Mouse (Mus musculus) spleen, embryonic (tissue): ENCODE results near the gene Cubn.

Experiments
- CTCF ChIA-PET: fragments of 350-600 bp; sonication (Branson Sonifier 250); formaldehyde crosslinking; loops from one replicate; lab custom pipeline; 2022; lab: Charles Lee

The Cubn gene

DNA sequence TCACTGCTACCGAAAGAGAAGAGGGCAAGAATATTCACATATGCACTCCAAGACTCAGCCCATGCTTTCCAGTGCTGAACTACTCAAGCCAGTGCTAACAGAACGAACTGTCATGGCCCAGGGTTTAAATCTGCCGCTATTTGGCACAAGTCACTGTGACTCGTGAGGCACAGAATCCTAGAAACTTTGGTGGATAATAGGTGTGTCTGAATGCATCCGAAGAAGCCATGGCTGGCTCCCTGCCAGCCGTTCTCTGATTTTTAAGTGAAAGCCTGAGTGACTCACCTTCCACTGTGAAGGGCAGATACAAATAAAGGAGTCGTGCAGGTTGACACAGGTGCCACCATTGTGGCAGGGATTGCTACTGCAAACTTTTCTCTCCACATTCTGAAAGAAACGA is 5.1 kb downstream of the Cubn start:
- CTCF ChIA-PET = no interaction called here

DNA sequence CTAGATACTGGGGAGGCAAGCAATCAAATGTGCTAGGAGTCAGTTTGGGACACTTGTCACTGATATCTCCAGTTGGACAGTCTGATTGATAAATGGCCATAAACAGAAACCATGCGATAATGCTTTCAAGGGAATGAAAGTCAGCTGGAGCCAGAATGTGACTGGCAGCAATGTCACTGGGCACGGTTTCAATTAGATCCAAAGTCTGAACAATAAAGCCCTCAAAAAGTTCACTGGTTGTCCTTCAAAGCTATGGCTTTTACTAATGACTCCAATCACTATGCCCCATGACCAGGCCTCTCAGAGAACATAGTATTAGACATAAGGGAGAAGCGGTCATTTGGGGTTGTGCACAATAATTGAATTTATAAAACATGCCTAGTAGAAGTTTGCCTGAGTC is 7.0 kb downstream of the Cubn start:
- CTCF ChIA-PET = no interaction called here

DNA sequence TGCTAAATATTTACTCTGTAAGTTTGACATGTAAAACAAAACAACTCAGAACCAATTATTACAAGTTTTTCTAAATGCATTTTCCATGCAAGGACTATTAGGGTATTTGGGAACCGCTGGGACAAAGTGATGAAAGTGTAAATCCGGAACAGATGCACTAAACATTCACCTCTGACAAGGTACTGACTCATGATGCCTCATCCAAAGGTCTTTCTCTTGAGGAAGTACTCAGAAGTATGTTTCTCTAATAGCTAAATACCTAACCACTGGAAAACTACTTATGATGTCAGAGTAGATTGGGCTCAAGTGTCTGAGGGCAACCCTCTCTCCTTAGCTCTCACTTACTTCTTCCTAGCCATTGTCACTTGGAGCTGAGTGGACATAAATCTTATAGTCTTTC is 10.9 kb downstream of the Cubn start:
- CTCF ChIA-PET = no interaction called here

DNA sequence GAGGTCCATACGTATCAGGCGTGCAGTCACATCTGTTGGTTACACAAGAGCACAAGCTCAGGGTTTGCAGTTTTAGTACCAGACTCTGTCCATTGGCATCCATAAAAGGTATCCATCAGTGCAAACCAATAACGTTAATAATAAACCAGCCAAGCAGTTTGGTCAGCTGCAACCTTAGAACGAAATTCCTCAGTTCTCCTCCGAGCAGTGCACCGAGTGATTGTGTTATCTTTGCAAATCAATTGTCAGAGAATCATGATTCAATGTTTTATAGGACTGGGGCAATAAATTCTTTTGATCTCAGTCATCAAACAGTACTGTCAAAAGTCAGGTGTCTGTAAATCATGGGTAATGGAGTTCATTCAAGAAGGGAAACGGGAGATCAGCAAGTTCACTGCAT is 12.4 kb downstream of the Cubn start:
- CTCF ChIA-PET = no interaction called here

DNA sequence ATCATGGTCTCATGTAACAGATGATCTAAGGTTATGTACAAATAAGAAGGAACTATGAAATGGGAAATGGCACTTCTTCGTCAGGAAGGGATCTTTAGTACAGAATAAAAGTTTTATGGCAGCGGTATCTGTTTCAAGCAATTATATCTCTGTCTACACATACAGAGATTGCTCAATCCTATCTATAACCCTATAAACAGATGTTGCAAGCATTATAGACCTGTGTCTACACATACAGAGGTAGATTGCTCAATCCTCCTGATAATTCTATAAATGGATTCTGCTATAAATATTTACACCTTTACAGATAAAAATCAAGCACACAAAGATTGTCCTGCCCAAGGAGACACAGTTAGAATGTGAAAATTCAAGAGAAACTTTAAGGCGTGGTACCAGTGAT is 21.5 kb downstream of the Cubn start:
- CTCF ChIA-PET = no interaction called here

DNA sequence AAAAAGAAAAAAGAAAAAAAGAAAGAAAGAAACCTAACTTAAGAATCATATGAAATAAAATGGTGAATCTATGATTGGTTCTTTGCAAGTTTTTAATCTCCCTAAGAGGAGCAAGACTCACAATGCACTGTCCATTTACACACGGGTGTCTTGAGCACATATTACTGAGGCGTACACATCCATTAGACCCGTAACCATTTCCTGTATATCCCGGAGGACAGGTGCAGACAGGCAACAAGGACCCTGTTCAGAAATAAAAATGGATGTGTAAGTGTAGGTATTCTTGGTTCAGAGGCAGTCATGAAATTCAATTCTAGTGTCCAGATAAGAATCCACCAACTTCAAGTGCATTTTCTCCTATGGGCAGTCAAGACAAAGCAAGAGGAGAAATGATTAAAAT is 22.0 kb downstream of the Cubn start:
- CTCF ChIA-PET = no interaction called here

DNA sequence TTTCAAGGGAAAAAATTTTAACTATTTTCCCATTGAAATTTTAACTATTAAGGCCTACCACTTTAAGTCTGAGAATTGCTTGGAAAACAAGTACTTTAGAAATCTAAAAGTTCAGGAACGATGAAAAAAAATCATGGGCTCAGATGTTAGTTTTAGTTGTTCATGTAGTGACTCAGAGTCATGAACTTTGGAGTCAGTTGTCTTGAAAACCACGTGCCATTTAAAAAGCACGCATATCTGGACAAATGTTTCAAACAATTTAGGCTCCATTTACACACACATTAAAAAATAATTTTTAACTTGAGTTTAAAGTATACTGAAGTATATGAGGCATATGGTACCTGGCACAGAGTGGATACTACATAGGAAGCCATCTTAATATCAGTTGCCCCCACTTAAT is 24.9 kb downstream of the Cubn start:
- CTCF ChIA-PET = no interaction called here

DNA sequence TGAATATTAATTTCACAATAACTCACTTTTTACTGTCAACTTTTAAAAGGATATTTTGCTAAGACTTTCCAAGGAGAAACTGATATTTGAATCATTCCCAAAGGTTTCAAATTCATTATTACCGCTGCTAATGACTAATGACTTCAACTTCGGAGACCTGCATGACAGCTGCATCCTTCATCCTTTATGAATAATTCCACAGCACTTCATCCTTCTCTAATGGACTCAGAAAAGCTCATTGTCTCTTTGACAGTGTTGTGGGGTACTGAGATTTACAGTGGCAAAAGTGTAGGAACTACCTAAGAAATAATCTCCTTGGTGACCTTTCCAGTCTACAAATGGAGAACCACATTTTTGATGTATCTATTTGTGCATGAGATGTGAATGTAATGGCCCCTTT is 33.5 kb downstream of the Cubn start:
- CTCF ChIA-PET = no interaction called here

DNA sequence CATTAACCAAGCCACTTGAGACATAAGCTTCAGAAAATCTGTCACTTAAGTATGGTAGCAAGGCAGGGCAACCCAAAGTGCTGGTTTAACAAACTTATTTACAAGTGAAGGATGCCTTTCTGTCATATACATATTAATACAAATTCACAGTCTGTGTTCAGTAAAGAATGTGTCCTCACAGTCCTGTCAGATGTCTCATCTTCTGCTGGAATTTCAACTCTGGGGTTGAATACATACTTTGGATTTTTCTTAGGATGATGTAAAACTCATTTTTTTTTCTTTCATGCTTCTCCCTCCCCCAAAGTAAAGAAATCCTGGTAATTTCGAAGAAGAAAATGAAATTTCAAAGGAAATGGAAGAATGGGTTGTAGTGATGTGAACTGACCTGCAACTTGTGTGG is 34.8 kb downstream of the Cubn start:
- CTCF ChIA-PET = no interaction called here

DNA sequence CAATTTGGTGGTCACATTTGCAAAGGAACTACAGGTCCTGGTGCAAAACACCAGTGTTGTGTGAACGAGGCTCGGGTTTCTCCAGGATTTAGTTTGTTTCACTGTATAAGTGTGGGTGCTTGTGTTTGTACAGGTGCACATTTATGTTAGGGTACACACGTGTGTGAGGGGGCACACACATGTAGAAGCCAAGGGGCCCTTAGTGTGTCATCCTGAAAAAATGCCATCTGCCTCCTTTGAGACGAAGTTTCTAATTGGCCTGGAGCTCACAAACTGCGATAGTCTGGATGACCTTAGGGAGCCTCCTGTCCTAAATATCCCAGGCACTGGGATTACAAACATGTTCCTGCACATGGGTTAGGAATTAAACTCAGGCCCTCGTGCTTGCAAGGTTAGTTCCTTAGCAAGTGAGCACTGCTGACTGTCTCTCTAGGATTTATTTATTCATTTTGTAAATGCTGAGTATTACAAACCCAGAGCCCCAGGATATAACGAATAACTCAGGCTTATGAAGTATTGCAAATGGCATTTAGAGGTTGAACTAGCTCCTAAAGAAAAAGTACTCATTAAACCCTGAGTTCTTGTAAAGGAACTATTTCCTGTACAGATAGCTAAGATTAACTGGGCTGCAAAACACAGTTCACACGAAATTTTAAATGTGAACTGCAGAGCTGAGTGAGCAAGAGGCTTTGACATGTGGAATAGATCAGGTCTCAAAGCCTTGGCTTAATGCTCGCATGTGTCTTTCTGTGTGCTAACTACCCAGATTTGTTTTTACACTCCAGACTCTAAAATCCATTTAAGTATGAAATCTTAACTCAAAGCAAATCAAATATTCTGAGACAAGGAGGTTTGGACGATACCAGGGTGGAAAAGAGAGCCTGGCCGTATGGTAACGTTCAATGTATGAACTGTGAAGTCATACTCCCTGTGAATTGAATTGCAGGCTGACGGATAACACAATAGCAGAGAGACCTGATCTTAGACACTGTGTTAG is 39.8 kb downstream of the Cubn start:
- CTCF ChIA-PET = no interaction called here

DNA sequence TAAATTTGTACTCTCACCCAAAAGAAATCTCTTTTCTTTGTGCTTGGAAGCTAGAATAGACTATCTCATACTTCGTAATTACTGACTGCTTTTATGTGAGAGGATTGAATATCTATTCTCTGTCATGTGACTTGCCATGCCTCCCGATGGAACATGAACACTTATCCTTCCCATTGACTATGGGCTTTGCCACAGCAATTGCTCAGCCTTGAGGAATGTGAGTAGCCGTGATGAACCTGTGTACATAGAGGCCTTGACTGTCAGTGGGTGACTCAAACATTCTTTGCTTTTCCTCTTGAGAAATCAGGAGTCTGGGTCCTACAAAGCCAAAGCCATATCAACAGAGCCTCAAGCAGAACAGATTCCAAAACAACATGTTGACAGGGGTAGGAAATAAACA is 40.7 kb downstream of the Cubn start:
- CTCF ChIA-PET = no interaction called here

DNA sequence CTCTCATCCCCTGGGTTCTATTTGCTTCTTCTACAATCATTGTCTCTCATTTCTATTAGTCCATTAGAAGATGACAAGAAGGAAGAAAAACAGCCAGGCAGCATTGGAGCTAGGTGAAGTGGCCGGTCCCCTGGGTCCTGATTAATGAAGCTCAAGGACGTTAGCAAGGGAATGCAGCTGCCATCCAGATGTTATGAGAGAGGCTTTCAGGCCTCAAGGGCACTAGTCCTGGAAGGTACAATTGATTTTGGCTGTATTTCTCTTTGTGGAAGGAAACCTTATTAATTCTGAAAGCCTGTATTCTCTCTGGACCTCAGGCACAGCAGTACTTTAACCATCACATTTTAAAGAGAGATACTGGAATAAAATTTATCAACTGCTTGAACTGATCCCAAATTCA is 41.1 kb downstream of the Cubn start:
- CTCF ChIA-PET = no interaction called here

DNA sequence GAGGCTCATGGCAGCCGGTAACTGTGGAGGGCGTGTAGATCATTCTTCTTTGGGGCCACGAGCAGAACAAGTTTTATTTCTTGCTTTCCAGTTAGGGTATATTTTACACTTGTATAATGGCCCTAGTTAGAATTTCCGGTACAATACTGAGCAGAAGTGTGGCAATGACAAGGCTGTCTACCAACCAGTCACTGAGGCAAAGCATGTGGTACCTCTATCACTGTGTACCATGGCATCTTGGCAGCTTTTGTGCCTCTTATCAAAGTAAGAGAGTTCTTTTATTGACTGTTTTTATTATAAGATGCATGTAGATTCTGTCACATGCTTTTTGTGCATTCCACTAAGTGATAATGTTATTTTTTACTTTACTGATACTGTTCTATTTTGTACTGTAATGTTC is 46.5 kb downstream of the Cubn start:
- CTCF ChIA-PET = no interaction called here

DNA sequence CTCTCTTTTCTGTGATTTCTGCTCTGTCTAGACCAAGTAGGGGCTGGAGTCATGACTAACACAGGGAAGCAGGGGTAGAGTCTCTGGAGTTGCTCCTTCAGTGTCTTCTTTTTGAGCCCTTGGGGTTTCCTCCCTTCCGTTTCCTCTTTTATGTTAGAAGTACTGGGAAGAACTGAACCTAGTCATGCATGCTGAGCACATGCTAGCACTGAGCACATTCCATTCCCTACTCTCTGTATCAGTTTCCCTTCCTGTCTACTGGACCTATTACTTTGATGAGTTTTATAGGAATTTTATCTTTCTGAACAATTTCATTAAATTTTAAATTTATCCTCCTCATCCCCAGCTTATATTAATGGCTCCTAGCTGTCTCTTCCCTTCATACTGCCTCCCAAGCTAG is 52.6 kb downstream of the Cubn start:
- CTCF ChIA-PET = no interaction called here

DNA sequence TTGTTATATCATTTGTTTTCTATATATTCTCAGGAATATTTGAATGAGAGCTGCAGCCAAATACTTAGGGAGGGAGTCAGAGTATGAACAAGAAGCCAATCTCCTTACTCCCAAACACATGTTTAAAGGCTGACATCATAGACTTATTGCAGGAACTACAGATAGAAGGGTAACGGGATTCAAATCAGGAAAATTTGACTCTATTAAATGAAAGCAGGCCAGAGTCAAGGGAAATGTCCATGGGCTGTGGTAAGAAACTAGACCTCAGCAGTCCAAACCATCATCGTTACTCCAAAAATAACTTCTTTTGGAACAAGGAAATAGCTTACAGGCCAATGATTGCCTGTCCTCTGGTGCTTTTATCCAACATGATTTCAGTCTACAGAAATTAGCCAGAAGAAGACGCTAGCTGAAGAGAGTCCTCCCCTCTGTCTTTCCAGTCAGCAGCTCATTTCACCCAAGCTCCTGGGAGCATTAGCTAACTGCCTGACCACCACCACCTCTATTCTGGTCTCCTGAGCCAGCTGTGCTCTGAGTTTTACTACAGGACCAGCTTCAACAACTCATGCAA is 53.3 kb downstream of the Cubn start:
- CTCF ChIA-PET = no interaction called here

DNA sequence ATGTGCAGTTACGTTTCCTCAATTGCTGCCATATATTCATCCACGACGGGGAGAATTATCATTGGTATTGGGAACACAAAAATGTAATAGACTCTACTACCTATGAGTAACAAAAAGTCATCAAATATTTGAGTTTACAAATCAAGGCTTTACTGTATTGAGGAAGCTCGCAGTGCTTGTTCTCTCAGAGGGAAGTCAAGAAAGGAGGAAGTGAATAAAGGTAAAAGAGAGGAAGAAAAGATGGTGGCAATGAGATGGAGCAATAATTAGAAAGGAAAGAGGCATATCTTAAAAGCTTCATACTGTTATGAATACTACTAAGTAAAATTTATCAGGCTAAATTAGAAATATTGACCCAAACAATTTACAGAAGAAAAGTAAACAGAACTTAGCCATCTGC is 59.6 kb downstream of the Cubn start:
- CTCF ChIA-PET = no interaction called here

DNA sequence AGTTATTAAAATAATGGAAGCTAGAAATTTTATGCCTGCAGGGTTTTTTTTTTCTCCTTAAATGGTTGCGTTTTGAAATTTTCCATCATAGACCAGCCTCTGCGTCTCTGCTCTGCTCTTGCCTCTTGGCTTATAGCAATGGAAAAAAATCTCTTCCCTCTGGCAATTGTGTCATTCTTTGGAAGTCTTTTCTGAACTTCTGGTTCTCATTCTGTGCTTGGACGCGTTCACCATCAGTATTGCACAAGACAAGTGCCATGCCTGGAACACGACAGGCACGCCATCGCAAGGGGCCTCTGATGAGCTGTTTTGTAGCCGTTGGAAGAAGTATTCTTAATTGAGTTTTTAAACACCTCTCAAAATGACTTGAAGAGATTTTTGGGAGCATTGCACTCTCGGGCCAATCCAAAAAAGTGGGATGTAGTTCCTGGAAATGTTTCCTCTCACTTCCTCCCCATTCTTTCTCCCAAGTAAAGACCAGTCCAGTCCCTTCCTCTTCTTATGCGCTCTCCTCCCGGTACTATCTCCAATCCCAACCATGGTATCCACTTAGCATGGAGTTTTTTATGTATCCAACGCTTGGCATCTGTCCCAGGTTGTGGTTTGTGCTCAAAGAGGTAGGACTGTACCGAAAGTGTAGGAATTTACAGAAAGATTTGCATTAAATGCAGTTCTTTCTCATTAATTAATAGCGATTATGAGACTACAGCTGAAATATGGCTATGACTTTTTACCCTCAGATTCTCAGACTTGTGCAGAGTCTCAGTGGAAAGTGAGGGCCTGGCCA is 69.4 kb downstream of the Cubn start:
- CTCF ChIA-PET = no interaction called here

DNA sequence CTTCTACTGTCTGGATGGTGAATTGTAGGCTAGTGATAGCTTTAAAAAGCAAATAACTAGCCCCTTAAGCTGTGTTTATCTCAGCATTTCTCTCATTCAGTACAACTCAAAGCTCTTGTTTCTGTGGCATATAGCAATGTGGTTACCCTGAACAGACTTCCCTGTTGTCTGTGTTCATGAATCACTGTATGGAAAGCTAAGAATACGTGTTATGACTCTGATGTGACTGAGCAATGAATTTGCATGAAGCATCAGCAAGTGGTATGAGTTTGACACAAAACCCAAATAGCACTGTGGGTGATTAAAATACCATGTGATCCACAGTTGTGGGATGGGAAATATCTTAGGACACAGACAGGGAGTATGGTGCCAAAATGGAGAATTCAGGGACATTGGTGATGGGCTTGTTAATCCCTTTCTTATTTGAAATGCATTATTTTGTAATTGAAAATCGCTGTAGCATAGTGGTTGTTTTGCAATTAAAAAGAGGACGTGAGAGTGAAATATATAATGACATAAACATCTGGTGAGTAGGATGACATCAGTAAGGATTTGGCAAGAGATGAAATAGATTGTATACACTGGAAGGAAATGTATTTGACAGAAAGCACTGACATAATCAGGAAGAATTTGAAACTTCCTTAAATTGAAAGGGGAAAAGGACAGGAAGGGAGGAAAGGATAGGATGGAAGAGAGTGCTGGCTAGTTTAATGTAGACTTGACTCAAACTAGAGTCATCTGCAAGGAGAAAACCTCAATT is 74.7 kb downstream of the Cubn start:
- CTCF ChIA-PET = interaction anchor here (1.1 kb wide), 1 partner anchor 13 kb away, joined by 4 read pairs; no protein-coding TSS in a partner anchor

DNA sequence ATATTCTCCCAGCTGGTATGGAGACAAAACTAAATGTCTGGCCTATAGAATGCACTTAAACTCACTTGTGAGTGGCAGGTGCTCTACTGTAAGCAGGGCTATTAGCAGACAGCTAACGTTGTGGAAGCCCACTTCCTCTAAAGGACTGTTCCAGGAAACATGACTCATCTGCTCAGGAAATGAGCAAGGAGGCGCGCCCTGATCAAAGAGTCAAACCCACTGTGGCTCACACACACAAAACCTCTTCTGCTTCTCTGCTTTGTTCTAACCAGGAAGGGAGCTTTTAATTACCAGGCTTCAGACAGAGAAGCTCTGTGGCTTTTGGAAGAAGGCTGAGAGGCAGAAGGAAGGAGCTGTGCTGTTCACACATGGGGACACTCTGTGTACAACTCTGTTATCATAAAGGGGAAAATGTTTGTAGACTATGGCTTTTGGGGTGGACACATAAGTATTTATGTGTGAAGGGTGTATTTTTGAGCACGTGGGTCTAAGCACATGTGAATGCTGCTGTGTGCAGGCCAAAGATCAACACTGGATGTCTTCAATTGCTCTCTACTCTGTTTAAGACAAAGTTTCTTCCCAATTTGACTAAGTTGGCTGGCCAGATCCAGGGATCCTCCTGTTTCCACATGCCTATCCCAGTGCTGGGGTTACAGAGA is 78.0 kb downstream of the Cubn start:
- CTCF ChIA-PET = no interaction called here

DNA sequence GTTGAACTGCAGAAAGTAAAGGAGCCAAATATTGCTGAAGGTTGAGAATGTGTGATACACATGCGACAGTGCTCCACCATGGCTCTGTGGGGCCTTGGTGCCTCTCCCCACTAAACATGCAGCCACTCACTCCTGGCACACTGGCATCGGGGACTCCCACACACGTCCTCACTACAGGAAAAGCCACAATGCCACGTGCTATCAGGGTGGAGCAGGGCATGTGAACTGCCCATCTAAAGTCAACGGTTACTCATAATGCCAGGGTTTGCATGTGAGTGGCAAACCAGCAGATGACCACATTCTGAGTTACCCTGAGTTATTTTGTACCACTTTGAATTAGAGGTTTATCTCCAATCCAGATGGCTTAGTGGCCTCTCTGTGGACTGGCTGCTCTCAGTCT is 81.0 kb downstream of the Cubn start:
- CTCF ChIA-PET = no interaction called here
